Mouse (Mus musculus) R1 (cell line): ENCODE data around the gene Kif4.

ENCODE experiments used
- DNase-seq: peaks from one replicate; pipeline ENCODE4 v3.0.0-alpha.2; 2018; ENCODE audit warnings: low read depth, low spot score

Gene Kif4

DNA sequence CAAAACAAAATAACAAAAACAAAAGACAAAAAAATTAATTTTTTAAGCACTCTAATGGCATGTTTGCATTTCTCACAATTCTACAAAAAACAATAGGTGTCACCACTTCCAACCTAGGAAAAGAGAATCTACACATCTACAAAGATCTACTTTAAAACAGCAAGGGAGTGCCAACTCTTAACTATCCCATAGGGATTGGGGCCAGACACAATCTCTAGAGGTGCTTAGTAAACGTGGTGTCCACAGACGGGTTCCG is at the start of gene Kif4:
Gene Kif4, plus strand, starts transcription at position 192 of the 256 bp plus-strand sequence.
- no peak for DNase-seq

DNA sequence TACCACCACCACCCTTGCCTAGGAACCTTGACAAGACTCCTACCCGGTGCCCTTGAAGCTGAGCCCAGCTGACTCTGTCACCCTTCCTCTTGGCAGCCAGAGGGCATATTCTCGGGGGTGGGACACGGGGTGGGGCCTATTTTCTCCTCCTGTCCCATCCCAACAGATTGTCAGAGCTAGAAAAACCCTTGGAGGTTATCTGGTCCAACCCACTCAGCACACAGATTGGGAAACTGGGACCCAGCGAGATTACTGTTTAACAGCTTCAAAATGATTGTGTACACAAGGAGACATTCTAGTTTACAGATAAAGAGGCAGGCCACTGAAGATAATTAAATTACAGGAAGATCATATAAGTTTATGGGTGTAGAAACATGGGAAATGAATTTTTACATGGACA is 30.7 kb upstream of the Kif4 start, which contains the start of gene P2ry4:
Gene P2ry4, minus strand, starts transcription at position 79 of the 400 bp plus-strand sequence.
- no peak for DNase-seq

DNA sequence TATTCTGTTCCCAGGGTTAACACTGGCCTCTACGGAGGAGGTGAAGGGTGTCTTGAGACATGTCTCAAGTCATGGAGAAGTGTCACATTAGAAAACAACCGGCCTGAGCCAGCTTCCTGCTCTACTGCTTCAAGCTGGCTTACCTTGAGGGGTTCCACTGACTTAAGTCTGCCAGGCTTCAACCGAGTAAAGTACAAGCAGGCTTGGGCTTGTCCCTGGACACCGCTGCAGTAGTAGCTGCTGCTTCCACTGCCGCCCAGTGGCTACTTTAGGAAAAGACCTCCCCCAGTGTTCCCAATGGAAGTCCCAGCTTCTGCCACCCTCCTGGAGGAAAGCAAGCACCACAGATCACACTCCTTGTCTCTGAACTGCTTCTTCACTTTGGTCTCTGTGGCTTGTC is 28.1 kb upstream of the Kif4 start:
- DNase-seq, result peak; percentile 32

DNA sequence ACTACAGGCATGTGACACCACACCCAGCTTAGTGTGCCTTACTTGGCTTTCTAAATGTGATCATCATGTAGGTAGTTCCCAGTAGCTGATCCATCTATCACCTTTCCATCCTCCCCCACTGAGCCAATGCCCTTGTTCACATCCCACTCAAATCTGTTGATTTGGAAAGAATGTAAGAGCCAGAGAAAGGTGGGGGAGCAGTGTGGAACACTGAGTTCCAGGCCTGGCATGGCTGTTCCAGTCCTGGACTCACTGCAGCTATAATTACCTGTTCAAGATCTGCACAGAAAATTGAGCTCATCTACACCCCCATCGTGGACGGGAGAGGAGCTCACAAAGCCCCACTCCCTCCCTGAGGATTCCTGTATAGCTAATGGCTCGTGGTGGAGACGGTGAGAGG is 25.8 kb upstream of the Kif4 start:
- DNase-seq, result no peak

DNA sequence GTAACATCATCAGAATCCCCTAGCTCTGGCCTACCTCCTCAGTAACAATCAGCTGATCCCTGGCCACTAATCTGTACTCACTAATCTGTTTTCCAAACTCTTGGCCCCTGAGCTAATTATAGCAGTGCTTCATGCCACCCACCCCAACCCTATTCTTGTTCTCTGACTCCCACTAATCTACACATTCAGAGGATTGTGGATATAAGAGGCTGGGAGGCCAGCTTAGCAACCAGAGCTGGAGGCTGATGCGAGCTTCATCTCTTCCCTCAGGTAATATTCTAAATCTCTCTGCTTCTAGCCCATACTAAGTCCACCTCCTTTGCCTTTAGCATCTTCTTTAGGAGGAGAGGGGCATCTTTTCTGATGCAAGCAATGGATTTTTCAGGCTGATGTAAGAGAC is 20.2 kb upstream of the Kif4 start, which contains the start of gene Arr3:
Gene Arr3, plus strand, starts transcription at position 184 of the 400 bp plus-strand sequence.
- DNase-seq, result no peak

DNA sequence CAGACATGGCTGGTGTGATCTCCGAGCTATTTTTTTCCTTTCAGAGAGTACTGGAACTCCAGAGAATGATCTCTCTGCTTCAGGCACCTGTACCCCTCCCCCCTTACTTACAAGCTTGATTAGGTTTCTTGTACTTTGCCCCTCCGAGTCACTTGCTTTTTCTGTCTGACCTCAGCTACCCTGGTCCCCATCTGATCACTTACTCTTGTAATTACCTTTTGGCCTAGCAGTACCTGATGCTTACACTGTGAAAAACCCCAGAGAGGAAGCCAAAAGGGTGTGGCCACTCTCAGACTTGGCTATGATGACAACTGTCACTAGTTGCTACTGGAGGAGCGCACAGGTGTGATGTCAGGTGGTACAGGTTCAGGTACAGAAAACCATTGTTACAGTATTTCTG is 7.0 kb upstream of the Kif4 start:
- DNase-seq, result no peak

DNA sequence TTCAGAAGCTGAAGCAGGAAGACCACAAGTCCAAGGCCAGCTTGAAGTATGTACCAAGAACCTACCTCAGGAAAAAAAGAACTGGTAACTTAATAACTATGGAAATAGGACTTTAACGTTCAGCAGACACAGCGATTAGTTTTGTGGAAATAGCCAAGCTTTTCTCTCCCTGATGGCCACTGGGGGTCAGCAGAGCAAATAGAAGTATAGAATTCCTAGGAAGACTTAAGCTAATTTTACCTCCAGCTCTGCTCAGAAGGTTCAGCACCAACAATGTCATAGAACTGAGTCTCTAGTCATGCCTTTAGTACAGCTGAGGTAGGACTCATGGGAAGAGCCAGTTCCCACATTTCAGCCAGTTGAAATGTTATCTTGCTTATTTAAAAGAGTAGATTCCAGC is 4.2 kb upstream of the Kif4 start:
- peak; percentile 3 for DNase-seq

DNA sequence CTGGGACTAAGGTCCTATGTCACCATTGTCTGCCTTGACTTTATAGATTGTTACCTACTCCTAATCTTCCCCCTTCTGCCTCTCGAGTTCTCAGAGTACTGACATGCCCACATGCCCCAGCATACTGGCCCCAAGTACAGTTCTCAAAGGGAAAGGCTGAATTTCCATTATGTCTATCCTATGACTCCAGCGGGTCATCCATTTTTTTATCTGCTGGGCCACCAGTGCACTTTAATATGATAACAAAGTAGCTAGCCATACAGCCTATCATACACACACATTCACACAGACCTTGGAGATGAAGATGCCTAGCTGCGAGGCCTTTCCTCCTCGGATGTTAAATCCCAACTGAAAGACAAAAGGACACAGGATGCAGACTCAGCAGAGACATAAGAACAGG is 1.3 kb upstream of the Kif4 start:
- no peak for DNase-seq

DNA sequence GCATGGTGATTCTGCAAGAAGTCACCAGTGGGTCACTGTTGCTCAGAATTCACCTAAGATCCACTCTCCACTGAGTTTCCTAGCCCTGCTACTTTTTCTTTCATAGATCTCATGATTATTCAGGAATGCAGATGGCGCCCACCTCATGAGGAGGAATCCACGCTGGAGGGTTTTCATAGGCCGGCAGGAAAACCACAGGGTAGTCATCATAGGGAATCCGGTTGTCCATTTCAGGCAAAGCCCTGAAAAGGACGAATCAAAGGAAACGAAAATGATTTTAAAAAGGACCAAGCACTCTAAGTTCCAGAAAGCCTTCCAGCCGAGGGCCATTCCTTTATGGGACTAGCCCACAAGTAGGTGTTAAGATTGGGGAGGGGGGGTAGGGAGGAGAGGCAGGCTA is 391 bp upstream of the Kif4 start:
- peak; percentile 17 for DNase-seq

DNA sequence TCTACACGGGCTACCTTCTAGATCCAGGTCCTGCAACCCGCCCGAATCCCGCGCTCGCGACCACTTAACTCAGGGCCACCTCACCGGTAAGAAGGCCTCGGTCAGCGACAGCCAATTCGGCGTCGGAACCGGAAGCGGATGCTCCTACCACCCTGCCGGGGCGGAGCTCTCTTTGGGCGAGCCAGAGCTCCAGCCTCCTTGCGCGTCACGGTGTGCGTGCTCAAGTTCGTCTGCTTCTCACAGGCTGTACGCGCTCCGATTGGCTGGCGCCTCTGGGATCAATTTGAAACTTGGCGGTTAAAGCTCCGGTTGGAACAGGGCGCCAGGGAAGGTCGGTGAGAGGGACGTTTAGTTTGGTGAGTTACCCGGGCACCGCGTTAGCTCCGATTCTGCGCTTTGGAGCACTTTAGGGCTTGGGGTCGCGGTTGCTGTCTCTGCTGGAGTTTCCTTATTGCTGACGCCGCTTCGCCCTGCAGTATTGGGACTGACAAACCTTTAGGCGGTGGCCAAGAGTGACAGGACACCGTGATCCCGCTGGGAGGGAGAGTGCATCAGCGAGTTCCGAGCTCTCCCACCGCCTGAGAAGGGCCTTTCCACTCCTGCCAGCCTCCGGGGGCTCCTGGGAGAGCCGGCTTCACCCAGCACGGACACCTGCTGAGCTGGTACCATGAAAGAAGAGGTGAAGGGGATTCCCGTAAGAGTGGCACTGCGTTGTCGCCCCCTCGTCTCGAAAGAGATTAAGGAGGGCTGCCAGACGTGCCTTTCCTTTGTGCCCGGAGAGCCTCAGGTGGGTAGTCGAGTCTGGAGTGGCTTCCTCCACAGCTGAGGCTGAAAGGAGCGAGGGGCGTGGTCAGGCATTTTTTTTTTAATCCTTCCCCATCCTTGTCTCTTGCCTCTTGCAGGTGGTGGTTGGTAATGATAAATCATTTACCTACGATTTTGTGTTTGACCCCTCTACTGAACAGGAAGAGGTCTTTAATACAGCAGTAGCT is 561 bp downstream of the Kif4 start, which contains the start of gene Pdzd11:
Gene Pdzd11, minus strand, starts transcription at position 767 of the 992 bp plus-strand sequence.
- peak; percentile 94 for DNase-seq

DNA sequence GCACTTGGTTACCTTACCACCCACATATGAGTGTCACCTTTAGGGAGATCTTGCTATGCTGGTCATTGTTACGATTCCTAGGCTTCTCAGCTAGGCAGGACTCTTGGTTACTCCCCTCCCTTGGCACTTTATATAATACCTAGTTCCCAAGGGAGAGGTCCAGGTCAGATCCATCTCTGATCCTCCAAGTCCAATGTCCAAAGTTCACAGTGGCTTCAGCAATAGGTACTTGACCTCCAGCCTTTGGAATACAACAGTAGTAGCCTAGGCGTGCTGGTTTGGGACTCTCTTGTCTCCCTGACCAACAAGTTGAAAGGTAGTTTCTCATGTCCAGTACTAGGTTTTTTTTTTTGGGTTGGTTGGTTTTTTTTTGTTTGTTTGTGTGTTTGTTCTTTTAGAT is 3.5 kb downstream of the Kif4 start:
- no peak for DNase-seq

DNA sequence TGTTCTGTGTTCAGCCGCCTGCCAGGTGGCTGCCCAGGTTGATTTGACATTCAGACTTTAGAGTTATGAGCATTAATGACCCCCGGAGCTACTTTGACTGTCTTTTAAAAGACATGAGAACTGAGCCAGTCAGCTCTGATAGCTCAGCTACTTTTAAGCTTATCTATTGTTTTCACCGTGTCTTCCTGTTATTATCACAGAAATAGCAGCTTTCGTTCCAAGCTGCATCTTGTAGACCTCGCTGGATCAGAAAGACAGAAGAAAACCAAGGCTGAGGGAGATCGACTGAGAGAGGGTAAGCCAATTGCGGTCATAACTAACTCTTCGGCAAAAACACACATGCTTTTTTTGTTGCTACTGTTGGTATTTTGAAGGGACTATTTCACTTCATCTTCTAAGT is 12.9 kb downstream of the Kif4 start:
- no peak for DNase-seq

DNA sequence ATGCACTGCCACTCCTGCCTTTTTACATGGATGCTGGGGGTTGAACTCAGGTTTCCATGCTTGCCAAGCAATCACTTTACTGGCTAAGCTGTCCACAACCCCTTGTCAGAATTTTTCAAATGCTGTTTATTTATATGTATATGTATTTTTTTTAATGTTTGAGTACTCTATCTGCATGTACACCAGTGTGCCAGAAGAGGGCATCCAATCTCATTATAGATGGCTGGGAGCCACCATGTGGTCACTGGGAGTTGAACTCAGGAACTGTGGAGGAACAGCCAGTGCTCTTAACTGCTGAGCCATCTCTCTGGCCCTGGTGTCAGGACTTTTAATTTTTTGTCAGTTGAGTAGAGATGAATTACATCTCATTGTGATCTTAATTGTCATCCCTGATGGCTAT is 27.3 kb downstream of the Kif4 start:
- peak; percentile 18 for DNase-seq

DNA sequence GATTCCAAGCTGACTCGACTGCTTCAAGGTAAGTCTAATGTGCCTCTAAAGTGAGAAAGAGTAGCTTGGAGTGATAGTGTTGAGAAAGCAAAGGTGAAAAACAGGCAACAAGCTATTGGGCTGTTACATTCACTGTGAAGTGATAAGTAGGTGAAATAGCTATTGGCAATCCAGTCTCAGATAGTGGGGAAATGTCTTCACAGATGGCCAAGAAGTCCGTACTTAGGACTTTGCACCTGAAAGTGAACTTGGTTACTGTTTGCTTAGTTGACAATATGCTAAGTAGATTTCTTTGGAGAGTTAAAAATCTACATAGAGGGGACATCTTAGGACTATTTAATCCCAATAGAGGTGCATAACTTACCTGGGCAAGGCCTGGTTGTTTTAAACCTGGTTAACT is 39.3 kb downstream of the Kif4 start:
- no peak for DNase-seq

DNA sequence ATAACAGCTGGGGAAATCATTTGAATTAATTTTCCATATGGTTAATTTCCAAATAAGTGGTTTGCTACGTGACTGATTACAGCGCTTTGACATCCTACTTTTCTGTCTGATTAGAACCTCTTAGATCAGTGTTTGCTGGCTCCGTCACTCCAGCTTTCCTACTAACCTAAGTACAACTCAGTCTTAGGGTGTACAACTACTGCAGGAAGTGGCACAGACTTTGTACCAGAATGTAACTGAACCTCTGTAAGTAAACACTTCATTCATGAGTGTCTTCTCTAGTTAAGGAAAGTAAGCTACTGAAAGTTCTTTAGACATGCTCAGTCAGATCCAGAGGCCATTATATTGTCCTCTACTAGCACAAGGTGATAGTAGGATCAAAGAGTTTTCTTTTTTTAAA is 52.7 kb downstream of the Kif4 start:
- no peak for DNase-seq

DNA sequence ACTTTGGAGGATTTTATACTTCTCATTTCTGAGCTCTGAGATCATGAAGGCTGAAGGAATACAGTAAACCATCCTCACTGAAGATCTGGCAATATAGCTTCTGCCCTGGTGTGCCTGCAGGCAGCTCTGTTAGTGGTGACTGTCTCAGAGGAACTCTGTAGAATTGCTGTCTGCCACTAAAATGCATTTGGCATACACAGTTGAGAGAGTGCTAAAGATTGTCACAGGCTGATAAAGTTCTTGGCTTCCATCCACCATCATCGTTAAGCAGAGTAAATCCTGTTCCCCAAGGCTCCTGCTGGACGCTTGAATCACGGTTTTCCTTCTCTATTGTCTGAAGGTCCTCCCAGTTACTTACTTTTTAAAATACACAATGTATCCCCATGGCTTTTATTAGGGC is 61.0 kb downstream of the Kif4 start:
- DNase-seq, result no peak

DNA sequence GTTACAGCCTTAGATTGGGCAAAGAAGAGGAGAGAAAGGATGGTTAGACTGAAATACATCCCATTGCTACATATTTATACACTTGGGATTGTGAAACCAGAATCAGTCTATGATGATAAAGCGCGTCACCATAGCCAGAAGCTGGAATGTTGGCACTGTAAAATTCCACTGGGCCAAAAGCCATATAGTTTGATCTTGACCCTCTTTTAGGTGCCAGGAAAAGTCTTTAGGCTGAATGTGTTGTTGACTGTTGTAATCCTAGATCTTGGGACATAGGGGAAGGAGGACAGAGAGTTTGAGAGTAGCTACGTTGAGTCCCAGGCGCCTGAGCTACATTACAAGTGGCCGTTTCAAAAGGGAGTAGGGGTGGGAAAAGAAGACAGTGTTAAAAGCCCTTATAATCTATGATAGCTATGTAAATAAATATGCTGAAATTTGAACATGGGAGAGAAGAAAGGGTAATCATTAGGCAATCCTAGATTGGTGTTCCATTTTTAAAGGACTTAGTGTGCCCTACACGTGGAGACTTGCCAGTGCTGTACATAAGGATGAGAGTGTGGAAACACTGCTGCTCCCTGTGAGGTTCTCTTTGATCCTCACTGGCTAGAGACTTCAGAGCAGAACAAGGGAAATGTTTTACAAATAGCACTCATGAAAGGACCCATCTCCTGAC is 62.0 kb downstream of the Kif4 start:
- no peak for DNase-seq

DNA sequence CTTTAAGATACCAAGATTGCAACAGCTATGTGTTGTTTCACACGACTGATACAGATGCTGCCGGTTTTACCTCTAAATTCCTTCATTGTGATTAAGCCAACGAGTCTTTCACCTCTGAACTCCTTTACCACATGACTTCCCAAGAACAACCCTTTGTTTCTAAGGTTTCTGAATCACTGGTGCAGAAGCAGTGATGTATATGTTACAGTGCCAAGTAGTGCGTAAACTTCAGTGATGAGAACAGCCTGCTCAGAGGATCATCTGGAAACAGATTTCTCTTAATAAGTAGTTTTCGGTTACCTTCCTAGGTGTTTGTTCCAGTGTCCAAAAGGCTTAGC is 62.5 kb downstream of the Kif4 start:
- no peak for DNase-seq

DNA sequence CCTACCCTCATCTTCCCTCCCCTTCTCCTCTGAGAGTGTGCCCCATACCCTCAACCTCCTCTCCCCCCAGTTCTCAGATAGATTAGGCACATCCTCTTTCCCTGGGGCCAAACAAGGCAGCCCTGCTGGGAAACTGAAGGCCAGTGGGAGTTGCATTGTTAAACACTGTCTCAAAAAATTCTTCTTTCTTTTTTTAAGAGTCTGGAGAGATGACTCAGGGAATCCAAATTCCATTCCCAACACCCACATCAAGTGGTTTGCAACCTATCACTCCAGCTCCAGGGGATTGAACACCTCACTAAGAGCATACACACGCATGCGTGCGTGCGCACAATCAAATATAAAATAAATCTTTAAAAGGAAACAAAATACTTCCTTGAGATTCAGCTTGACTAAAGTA is 71.2 kb downstream of the Kif4 start:
- peak; percentile 61 for DNase-seq

DNA sequence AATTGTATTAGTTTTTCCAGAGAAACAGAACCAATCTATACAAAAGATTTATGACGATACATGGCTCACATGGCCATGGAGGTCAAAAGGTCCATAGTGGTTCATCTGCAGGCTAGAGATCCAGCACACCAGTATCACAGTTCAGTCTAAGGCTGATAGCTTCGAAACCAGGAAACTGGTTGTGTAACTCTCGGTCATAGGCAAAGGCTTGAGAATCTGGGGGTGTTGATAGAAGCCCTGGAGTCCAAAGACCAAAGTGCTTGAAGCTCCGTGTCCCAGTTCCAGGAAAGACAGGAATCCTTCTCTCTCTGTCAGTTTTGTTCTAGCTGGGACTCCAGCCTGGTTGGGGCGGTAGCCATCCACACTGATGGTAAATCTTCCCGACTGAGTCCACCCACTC is 82.5 kb downstream of the Kif4 start:
- DNase-seq, result no peak

DNA sequence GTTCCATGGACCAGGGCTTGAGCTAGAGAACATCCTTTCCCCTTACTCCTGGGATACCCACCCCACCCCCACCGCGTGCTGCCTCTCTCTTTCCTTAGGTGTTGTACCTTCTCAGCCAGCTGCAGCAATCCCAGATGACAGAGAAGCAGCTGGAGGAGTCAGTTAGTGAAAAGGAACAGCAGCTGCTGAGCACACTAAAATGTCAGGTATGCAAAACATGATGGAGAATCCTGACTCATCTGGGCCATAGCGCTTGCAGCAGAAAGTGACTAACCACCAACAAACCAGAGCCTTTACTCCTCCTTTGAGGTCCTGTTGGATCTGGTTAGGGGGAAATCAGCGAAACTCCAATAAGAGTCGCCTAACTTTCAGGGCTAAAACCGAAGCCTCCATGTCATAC is 90.6 kb downstream of the Kif4 start:
- DNase-seq, result no peak

DNA sequence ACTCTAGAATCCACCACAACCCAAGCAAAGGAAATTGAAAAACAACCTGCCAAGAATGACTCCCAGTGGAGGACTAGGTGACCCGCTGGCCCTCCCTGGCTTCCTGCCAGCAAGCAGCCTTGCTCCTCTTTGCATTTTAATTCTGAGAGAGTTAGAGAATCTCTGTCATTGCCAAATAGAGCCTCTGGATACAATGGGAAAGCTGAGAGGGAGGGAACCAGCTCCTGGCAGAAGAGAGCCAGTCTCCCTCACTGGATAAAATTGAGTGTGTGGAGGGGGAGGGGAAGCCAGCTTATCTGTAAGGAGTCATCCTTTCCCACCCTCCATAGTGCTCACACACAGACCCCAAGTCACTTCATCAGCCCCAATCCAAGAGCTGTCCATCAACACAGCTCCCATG is 103.4 kb downstream of the Kif4 start:
- no peak for DNase-seq

DNA sequence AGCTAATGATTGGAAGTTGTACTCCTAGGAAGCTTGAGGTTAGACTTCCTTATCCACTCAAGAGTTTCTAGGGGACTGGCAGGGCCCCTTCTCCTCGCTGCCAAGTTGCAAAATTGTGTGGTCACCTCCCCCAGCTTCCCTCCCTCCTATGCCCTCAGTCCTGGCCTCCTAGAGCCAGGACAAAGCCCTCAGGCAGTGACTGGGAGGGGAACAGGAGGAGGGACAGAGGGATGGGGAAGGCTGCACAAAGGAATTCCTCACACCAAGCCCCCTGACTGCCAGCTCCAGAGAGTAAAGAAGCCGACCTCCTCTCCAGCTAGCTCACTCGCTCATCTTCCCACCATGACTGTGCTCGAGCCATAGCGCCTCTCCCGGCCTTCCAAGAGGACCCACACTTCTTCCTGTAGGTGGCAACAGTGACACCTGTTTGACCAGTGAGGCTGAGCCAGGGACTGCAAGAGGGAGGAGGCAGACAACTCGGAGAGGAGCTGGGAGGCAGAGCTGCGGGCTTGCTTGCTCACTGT is 104.2 kb downstream of the Kif4 start, which contains the start of gene Gdpd2:
Gene Gdpd2, plus strand, starts transcription at position 209 of the 524 bp plus-strand sequence.
- peak; percentile 76 for DNase-seq
